Mouse (Mus musculus) layer of hippocampus, postnatal 10 days (tissue): ENCODE measurements around the gene Lrrc27. TPM values are rescaled to one million over a fixed set of nuclear protein-coding genes. Genes with fewer than 3 reads are reported as not detected.

ENCODE experiments used
- DNase-seq, 2 experiments: peaks; one replicate each; pipeline ENCODE4 v3.0.0; 2021; ENCODE audit warnings: low spot score in 2 of 2
- total RNA-seq, 2 experiments: library from RNA; stranded (reverse); gene quantifications; 2 replicates each; pipeline ENCODE4 v1.2.3; 2021

Lrrc27 gene
- total RNA-seq, 2 experiments from 2014 or later = 4.3 TPM

DNA sequence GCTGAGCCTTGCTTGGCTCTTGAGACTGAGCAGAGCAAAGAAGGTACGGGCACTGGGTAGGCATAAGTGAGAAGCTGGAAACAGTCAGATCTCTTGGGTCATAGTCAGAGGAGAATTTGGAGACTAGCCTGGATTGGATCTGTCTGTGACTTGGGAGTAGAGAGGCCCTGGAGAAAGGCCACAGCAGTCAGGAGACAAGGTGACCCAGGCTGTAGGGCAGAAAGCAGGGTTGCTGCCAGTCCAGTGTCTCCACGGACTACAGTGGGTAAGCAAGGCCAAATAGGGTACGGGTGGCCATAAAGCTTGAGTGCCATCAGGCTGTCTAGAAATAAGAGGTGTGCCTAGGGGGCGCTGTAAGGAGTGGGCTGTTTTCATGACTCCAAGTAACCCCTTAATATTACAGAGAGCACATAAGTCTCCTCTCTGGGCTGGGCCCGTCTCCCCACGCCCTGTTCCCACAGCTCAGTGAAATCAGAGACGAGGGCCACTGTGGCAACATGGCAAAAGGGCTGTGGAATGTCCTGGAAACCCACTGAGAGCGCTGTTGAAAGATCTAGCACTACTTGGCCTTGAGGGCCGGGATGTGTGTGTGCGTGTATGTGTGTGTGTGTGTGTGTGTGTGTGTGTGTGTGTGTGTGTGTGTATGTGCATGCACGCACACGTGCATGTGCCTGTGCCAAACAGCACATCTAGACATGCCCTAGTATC, 23.0 kb downstream of the Lrrc27 start:
- no peak for DNase-seq

DNA sequence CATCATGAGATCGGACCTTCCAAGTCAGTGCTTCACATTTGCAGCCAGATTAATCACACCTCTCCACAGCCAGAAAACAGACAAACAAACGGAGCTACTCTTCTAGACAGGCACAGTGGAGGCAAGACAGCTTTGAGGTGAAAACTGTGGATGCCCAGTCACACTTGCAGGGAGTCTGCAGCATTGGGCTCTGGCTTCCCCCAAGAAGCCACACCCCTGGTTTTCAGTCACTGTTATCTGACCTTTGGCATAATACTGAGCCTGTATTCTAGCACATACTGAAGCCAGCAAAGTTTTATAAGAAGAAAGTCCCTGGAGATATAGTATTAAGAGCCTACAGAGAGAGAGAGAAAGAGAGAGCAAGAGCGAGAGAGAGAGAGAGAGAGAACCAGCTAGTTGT, 26.6 kb downstream of the Lrrc27 start:
- no peak for DNase-seq

DNA sequence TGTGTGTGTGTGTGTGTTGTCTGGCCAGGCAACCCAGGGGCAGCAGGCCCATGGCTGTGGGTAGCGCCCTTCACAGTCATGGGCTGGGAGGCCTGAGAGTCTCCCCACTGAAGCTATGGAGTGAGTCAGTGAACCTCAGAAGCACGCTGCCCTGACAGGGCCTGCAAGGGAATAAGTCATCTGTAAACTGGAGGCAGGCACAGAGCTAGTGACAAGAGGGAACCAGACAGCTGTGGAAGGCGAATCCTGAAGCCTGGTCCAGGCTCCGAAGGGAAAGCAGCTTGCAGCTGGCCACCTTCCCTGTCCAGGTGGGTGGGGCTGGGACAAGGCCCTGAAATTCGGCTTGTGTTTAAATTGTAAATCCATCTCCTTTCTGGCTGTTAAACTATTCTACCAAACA, 33.3 kb downstream of the Lrrc27 start:
- DNase-seq = no peak

DNA sequence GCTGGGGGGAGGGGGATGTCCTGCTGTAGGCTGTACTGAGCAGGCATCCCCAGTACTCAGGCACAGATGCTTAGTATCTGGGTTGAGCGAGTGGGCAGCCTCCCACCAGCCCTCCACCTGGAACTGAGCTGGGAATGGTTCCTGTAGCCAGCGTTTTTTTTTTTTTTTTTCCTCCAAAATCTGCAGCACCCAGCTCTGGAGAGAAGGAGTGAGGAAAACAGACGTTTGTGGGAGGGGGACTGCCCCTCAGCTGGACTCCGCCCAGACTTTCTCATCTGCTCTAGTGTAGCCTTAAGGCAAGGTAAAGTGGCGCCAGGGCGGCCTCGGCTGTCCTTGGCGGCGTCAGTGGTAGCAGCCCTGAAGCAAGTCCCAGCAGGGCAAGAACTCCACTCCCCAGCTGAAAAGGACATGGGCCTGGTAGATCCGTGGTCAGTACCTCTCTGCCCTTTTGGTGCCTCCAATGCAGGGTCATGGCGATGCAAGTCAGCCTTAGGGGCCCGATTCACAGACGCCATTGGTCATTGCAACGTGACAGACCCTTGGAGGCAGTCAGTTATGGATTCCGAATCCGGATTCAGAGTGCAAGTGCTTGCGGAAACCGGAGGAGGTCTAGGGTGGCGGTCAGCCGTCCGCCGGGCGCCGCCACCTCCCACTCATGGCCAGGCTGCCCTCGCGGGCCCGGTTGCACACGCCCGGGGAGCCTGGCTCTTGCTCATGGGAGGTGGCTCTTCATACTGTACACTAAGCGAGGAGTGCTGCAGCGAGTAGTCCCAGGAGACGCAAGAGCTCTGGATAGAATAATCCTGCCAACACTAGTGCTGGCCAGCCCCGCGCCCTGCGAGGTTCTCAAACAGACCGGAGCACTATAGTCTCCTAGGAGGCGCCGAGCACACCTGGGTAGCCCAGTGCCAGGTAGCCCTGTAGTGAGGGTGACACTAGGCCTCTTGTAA, 34.4 kb downstream of the Lrrc27 start:
- DNase-seq = peak; percentile 36 to 60

DNA sequence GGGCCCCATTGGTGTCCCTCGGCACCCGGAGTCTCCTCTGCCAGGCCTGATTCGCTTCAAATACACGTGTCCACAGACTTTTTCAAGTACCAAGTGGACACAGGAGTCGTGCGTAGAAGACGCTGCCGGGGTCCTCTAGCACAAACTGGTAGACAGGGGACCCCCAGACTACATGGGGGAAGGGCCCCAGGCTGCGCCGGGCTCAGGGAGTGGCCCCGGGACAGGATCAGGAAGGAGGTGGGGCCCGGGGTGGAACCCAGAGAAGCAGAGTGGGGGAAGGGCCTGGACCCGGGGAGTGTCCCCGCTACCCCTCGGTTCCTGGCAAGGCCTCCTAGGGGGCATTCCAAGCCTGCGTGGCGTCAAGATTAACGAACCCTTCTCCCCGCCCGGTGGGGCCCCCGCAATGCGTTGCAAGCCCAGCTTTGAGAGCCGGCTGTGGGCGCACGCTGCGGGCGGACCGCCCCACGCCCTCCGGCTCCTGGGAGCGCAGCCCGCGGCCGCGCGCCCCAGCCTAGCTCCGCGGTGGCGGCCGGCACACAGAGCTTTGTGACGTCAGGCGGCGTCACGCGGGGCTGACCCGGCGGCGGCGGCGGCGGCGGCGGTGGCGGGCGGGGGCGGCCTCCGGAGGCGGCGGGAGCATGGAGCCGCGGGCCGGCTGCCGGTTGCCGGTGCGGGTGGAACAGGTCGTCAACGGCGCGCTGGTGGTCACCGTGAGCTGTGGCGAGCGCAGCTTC, 35.3 kb downstream of the Lrrc27 start, which contains the start of gene Pwwp2b:
Gene Pwwp2b (plus strand): TSS at position 602 of the 734 bp plus-strand sequence.
- peak; percentile 69 to 78 for DNase-seq

GRCm38 (mm10) chr7:139248615-139249405, 36.0 kb downstream of the Lrrc27 start:
- peak in 1 of 2 experiments; percentile 44 for DNase-seq

DNA sequence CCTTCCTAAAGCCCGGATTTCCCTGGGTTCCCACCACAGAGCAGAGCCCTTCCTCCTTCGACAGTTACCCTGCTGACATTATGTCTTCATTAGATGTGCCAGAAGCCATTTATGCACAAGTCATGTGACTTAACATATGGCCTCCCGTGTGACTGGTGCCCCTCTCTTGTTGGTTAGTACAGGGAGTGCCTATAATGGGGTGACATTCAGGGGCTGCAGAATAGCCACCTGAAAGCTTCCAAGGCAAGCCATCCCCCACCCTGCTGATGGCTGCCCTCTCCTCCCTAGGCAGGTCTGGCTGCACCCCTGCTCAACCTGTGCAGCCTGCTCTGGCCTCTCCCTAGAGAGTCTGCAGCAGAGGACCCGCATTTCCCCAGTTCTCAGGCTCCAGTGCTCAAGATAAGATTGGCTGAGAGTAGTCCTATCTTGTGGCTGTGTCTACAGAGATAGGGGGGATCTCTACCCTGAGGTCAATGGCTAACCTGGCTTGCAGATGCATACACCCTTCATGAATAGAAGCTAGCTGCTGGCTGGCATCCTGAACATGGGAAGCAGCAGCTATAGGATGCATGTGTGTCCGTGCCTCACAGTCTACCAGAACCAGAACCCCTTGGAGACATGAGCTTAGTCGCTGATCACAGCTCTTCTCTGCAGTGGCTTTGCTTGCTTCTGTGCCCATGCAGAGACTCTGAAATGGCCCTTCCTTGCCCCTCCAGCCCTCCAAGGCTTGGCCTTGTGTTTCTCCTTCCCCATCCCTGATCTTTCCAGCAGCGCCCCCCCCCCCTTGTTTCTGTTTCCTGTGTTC, 36.8 kb downstream of the Lrrc27 start:
- DNase-seq = no peak

GRCm38 (mm10) chr7:139251881-139252301, 39.1 kb downstream of the Lrrc27 start:
- no peak for DNase-seq

- DNase-seq = no peak
Observed at GRCm38 (mm10) chr7:139252566-139252965, 39.8 kb downstream of the Lrrc27 start.

- no peak for DNase-seq
Observed at GRCm38 (mm10) chr7:139252986-139253385, 40.2 kb downstream of the Lrrc27 start.

DNA sequence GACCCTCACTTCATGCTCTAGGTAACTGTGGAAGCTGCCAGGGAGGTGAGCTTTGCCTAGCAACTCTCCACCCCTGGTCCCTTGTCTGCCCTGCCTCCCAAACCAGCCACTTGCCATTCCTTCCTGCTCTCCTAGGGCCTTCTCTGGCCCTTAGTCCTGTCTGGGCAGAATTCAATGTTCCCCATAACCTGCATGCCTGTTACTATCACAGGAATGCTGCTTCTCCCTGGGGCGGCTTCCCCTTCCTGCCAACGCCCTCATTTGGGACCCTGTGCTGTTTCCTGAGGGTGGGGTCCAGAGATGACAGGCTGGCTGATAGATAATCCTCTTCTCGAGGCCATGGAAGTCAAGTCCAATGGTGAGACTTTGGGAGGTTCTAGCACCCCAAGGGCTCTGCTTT, 40.7 kb downstream of the Lrrc27 start:
- no peak for DNase-seq

DNA sequence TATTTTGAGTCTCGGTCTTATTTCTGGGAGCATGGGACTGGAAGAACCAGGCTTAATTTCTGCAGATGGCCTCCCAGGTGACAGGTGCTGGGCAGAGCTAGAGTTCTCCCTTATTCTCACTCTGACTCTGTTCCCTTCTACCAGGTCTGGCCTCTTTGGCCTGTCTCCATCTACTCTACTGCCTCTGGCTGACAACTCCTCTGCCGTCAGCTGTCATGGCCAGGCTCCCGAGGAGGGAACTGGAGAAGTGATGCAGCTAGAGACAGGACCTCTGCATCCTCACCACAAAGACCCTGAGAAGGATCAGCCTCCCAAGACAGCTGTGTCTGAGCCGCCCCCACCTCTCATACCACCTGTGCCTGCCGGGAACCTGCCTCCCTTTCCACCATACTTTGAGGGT, 41.8 kb downstream of the Lrrc27 start:
- DNase-seq = no peak

DNA sequence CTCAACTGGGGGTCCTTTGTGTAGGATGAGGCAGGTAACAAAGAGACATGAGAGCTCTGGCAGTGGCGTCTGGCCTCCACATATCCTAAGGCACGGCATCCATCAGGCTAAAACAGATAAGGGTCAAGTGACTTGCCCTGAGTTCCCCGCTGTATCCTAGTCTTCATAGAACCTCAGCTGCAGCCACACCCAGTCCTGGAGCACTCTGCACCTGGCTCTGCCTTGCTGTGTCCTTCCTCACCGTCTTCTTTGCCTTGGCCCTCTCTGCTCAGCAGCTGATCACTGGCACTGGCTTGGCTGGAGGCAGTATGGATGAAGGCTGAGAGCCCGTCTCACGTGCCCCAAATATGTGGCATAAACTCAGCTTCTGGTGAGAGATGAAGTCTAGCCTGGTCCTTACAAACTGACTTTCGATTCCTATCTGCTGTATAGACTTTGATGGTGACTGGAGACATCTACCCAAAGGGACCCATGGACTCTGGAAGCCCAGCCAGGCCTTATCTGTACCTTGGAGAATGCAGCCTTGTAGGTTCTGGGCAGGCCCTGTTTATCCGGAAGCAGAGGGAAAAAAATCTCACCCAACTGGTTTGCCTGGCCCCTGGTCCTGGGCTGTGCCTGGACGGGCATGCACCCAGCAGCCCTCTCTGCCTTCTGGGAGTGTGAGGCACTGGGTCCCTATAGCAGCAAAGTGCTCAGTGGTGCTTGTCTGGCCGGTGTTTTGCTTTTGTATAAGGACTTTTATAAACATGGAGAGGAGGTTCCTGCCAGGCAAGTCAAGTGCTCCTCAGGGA, 45.2 kb downstream of the Lrrc27 start:
- DNase-seq = no peak

- DNase-seq = no peak
Observed at GRCm38 (mm10) chr7:139264337-139264736, 51.5 kb downstream of the Lrrc27 start.

DNA sequence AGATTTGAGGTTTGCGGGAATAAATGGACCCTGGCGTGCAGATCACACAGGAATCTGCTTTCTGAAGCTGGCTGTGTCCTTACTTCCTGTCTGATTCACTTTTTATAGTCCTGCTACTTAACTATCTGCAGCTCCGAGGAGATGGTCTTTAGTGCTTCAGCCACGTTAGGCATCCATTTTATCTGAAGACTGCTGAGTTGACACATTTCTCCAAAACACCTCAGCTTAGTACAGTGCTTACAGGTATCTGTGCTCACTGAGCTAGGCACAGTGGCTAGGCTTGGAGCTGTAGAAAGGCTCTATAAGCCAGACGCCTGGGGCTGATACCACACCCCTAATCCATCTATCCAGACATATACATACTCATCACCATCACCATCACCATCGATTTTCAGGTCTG, 52.8 kb downstream of the Lrrc27 start:
- DNase-seq = no peak

DNA sequence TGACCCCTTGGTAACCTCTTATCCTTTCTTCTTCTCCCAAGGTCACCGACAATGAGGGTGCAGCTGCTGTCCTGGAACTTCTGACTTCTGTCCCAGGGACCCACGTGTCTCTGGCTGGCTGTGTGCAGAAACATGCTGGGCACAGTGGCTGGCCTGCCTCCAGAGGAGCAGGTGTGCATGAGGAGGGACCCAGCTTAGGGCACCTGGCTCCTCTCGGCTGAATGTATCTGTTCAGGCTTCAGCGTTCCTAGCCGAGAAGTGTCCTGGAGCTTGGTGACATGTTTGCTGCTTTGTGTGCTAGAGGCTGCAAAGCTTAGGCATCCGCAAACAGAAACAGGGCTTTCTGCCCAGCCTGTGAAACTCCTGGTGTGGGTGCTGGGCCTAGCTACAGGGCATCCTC, 53.6 kb downstream of the Lrrc27 start:
- DNase-seq = no peak

DNA sequence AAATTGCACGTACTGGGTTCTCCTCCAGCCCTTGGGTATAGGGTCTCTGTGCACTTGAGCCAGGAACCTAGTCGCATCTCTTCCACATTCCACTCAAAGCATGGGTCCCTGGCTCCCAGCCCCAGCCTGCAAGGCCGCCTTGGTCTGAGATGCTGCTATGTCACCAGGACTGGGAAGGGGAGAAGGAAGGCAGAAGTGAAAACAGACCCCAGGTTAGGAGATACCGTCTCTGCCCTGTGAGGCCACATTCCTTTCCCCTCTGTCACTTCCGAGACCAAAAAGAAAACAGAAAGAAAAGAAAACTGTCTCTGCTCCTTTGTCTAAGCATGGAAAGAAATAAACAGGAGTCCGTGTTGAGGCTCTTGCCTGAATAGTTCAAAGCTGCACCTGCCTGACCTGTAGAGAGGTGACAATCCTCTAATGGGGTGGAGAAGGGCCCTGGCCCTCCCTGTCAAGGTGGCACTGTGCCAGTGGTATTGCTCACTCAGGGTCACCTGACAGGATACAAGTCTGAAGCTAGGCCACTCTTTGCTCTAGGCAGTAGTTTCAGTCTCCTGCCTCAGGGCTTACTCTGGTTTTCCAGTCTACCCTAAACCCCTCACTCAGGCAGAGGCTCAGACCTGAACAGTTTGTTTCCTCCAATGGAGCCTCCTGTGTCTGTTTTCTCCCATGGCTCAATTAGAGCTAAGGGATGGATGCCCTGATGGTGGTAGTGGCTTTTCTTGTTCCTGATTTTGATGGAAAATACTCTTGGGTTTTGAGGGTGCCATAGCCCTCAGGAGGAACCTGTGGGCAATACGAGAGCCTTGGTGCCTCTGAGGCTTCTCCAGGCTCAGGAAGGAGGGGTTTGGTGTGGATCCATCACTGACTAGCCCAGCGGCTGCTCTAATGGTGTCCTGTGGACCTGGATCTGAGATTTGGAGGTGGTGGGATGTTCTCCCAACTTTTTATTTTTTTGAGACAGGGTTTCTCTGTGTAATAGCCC, 54.4 kb downstream of the Lrrc27 start:
- no peak for DNase-seq

- no peak for DNase-seq
Observed at GRCm38 (mm10) chr7:139270738-139271137, 58.0 kb downstream of the Lrrc27 start.
